Mouse (Mus musculus) cerebellum, adult 11 months (tissue): ENCODE data around the gene Ccdc33.

Source experiments
- DNase-seq: peaks from one replicate; pipeline ENCODE4 v3.0.0; 2022

Gene Ccdc33

GRCm38 (mm10) chr9:58118671-58119070, at the start of gene Ccdc33:
Gene Ccdc33, minus strand, starts transcription at chr9:58118823.
- DNase-seq, result no peak

- no peak for DNase-seq
These were observed 47.2 kb upstream of the Ccdc33 start for GRCm38 (mm10) chr9:58165779-58166178.

GRCm38 (mm10) chr9:58163146-58163545, 44.5 kb upstream of the Ccdc33 start:
- no peak for DNase-seq

- no peak for DNase-seq
These were observed 43.5 kb upstream of the Ccdc33 start for GRCm38 (mm10) chr9:58162173-58162572.

GRCm38 (mm10) chr9:58160315-58160714, 41.7 kb upstream of the Ccdc33 start:
- DNase-seq, result no peak

- DNase-seq, result no peak
These were observed 41.2 kb upstream of the Ccdc33 start for GRCm38 (mm10) chr9:58159855-58160254.

- no peak for DNase-seq
These were observed 40.1 kb upstream of the Ccdc33 start for GRCm38 (mm10) chr9:58158541-58159311.

GRCm38 (mm10) chr9:58157838-58158237, 39.2 kb upstream of the Ccdc33 start:
- no peak for DNase-seq

- no peak for DNase-seq
These were observed 38.4 kb upstream of the Ccdc33 start for GRCm38 (mm10) chr9:58156819-58157560.

GRCm38 (mm10) chr9:58155366-58155765, 36.7 kb upstream of the Ccdc33 start:
- DNase-seq, result no peak

- no peak for DNase-seq
These were observed 34.5 kb upstream of the Ccdc33 start for GRCm38 (mm10) chr9:58153095-58153494.

- no peak for DNase-seq
These were observed 32.2 kb upstream of the Ccdc33 start for GRCm38 (mm10) chr9:58150733-58151361.

- DNase-seq, result no peak
These were observed 30.2 kb upstream of the Ccdc33 start for GRCm38 (mm10) chr9:58148806-58149205.

GRCm38 (mm10) chr9:58145417-58145816, 26.8 kb upstream of the Ccdc33 start:
- DNase-seq, result no peak

- DNase-seq, result no peak
These were observed 26.0 kb upstream of the Ccdc33 start for GRCm38 (mm10) chr9:58144664-58145063.

- DNase-seq, result no peak
These were observed 24.8 kb upstream of the Ccdc33 start for GRCm38 (mm10) chr9:58143419-58143818.

- no peak for DNase-seq
These were observed 21.3 kb upstream of the Ccdc33 start for GRCm38 (mm10) chr9:58139947-58140346.

GRCm38 (mm10) chr9:58135921-58136321, 17.3 kb upstream of the Ccdc33 start:
- DNase-seq, result no peak

- DNase-seq, result peak; percentile 23
These were observed 16.3 kb upstream of the Ccdc33 start for GRCm38 (mm10) chr9:58134906-58135305.

GRCm38 (mm10) chr9:58133893-58134884, 15.6 kb upstream of the Ccdc33 start:
- no peak for DNase-seq

GRCm38 (mm10) chr9:58131735-58132134, 13.1 kb upstream of the Ccdc33 start:
- DNase-seq, result no peak

- no peak for DNase-seq
These were observed 12.3 kb upstream of the Ccdc33 start for GRCm38 (mm10) chr9:58130909-58131308.

GRCm38 (mm10) chr9:58129508-58129907, 10.9 kb upstream of the Ccdc33 start:
- DNase-seq, result no peak
